Mouse (Mus musculus) yolk sac, embryonic 10.5 days (tissue): ENCODE measurements around the gene Samd13.
A peak's percentile ranks its signal among the peaks of the same experiment; 100 is the strongest.

Source experiments
- DNase-seq: peaks from one replicate; pipeline ENCODE4 v3.0.0-alpha.2; 2017; ENCODE audit warnings: low spot score

Gene Samd13

DNA sequence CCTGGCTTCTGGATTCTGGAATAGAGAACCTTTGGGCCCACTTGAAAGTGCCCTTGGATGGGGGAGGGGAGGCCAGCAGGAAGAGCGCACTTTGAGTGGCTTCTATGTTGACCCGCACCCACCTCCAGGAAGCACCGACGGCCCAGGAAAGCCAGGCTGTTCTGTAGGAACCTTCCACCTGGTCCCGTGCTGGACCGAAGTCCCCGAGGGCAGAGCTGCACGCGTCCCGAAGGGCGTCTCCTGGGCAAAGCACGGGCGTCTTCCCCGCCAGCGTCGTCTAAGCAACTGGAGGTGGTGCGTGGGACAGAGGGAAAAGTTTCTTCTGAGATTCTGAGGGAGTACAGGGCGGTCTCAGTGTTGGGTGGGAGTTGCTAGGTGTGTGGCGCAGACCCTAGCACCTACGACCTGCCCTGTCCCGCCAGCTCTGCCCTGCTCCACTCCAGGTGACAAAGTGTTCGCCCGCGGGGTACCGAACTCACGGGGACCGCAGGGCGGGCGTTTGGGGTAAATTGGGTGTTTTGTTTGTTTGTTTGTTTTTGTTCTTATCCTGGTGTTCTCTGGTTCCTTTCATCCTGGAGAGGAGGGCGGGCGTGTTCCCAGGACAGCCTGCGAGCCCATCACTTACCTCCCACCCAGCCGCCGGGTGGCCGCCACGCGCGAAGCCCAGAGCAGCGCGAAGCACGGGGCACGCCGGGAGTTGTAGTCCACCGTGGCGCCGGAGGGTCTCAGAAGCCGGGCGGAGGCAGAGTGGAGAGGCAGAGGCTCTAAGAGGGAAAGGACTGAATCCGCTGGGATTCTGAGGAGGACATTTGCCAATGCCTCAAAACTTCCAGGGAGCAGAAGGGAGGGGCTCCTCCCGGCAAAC lies at the start of gene Samd13:
Gene Samd13 (minus strand): TSS at position 782 of the 865 bp plus-strand sequence.
- peak; percentile 35 for DNase-seq

DNA sequence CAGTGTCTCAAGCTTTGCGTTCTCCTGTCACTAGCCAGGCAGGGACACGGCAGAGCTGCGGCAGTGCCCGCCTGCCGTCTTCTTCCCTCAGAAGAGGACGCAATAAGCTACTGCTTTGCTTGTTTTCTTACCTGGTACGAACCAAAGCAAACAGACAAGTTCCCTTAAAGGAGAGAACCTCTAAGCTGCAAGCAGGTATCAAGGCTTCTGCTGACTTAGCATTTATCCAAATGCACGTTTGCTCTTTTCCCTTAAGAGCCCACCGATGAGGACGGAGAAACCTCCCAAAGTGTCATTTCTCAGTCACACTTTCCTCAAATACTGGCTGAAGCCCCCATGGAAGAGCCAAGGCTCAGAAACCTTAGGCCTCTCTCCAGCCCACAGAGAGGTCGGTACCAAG lies 46.1 kb upstream of the Samd13 start:
- no peak for DNase-seq

DNA sequence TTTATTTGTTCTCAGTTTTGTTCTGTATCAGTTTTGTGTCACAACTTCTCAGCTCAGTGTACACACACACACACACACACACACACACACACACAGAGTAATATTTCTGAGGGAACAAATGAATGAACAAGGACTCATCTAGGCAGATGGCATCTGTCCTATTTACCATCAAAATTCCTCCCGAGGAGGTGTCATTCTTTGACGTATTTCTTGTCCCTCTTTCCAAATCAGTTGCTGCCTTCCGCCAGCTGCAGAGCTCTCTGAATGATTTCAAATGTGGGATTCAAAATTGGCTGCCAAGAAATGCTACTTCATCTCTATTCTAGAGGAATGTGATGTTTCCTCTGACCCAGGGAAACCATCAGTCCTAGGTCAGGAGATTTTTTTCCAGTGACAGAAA lies 37.6 kb upstream of the Samd13 start:
- no peak for DNase-seq

DNA sequence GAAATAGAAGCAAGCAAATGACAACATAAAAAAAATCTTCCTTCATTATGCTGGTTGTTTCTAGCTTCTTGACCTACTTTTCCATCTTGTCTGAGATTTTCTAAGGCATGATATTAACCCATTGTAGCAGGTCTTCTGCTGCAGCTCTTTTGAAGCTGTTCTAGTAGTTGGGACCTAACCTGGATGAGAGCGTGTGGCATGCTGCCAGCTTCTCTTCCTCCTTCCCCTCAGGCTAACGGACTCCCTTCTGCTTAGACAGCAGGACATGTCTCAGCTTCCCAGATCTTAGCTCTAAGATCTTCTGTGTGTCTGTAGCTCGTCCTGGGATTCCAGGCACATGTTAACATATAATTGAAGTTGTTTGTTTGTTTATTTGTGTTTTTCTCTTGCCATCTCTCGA lies 34.3 kb upstream of the Samd13 start:
- DNase-seq = no peak

DNA sequence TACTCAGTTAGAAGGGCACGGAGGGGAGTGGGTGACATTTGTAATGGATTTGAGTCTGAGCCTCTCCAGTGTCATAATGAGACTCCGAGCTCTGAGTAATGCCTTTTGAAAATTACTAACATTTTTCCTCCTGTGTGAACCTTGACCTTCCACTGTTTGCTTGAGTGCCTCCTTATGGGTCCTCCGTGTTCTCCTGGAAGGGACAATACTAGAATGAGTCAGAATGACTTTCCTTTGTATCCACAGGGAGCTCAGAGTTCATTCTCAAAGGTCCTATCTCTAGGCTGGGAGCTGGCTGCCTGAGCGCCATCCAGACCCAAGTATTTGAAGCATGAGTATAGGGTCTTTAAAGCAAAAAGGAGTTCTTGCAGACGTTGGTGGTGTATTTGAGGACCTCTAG lies 32.9 kb upstream of the Samd13 start:
- DNase-seq = no peak

DNA sequence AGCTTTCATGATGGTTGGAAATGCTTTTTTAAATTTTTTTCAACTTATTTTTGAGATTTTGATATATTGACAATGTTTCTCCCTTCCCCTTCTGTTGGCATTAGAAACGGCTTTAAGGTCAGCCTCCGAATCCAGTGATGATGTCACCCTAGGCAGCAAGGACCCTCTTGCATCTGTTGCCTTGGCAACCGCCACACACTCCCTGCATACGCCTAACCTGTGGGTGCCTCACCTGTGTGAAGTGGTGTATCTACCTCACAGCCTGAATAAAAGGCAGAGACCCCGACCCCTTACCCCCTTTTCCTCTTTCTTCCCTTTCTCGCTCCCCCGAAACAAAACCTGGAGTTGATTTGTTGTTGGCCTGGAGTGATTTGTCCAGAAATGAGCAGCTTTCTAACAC lies 26.9 kb upstream of the Samd13 start:
- DNase-seq = no peak

DNA sequence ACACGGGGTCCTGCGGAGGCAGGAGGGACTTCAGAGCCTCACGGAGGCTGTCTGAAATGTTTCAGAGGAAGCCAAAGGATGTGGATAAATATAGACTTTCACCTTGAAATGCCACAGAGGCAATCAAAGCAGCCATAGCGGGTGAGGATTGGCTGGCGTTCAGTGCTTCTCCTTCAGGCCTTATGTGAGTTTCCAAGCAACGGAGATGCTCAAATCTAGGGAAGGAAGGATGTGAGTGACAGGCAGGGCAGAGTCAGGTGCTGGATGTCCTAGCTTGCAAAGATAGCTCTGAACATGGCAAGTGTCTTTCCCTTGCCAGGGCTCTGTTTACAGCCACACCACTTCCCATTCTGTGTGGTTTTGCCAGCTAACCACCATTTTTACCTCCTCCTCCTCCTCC lies 26.2 kb upstream of the Samd13 start:
- DNase-seq = no peak

DNA sequence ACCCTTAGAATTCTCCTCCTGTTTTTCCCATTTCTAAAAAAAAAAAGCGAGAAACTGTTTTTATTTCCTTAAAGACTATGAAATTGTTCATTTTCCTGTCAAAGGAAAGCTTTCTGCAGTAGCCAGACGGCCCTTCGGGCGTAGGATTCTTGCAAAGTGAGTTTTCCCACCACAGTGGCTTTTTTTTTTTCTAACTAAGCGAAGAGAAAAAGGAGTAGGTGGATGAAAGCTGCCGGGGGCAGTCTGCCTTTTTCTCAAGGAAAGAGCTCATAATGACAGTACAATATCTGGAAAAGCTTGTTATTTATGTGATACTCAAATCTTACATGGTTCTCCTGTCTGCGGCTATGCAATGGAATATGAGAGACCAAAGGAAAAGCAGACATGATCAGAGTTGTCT lies 25.7 kb upstream of the Samd13 start:
- no peak for DNase-seq

DNA sequence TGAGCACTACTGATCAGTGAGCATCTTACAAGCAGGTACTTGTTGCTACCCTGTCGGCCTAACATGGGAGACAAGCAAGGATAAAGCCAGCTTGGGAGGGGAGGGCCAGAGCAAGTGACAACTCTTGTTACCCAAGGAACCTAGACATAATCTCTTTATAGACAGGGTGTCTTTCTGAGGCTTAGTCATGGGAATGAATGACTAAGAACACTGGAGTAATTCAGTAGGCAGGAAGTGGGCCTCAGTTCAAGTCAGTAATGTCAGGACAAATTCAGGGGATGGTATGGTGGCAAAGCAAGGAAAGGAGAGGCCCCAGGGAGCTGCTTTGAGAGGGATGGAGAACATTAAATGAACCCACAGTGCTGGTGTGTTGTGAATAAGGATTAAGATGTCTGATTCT lies 23.7 kb upstream of the Samd13 start:
- DNase-seq = no peak

DNA sequence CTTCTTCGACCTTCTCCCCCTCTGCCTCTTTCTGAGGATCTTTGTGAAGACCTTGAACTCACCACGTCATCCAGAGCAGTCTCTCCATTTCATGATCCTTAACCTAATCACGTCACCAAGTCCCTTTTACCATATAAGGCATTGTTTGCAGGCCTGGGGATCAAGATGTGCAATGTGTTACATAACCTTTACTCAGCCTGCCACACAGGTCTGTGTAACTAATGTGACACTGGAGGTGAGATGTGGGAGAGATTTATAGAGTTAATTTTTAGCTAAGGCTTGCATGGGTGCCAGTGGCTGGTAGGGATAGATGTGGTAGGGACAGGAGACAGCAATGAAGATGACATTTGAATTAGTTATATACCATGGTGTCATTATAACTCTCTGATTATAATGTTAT lies 23.0 kb upstream of the Samd13 start:
- DNase-seq = peak; percentile 24

DNA sequence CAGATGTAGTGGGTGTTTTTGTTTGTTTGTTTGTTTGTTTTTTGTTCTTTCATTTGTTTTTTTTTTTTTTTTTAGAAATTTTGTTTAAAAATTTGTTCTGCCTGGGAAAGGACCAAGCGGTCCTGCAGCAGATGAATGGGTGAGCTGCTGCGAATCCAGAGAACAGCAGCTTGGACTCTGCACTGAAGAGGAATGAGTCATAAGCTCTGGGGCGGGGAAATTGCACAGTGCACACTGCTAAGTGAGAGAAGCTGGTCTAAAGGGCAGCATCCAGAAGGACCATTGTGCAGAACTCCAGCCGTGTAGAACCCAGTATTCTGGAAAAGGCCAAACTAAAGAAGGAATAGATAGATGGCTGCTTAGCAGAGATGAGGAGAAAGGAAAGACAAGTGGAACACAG lies 18.7 kb upstream of the Samd13 start:
- no peak for DNase-seq

DNA sequence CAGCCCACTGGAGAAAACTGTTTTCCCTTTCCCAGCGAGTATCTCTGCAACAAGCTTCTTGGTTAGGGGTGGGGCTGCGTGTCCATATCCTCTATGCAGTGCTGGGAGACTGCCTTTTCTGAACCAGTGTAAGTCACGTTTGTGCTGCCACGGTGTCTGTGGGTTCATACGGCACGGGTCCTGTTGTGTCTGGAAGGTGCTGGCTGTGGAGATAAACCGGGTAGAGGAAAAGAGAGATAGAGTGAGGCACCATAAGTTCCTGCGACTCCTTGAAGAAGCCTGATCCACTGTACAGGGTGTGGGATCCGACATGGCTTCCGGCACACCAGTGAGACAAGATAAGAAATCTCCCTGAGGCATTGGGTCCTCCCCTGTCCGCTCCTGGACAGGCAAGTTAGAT lies 14.7 kb upstream of the Samd13 start:
- no peak for DNase-seq

DNA sequence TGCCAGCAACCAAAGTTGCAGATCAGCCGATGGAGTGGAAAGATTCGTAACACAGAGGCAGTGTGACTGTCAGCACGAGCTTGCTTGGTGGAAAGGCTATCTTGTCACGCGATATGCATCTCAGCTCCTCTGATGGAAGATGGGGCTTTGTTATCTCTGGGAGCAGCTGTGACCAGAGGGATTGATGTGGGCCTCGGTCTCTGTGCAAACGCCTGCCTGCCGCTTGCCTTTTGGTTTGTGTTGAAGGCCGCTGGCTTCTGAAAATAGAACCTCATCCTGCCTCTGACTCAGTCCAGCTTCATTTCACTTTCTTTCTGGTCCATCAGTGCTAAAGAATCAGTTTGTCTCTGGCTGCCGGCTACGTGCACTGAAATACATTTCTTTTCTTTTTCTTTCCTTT lies 13.6 kb upstream of the Samd13 start:
- DNase-seq = no peak

DNA sequence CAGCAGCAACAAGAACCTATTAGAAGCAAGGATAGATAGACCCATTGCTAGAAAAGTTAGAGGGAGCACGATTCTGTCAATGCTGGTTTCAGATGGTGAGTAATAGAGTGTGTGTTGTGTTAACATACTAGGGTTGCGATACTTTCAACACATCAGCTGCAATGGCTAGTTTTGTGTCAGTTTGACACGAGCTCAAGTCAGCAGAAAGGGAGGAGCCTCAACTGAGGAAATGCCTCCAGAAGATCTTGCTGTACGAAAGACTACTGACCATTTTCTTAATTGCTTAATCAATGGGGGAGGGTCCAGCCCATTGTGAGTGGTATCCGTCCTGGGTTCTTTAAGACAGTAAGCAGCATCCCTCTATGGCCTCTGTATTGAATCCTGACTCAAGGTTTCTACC lies 7.2 kb upstream of the Samd13 start:
- DNase-seq = no peak

DNA sequence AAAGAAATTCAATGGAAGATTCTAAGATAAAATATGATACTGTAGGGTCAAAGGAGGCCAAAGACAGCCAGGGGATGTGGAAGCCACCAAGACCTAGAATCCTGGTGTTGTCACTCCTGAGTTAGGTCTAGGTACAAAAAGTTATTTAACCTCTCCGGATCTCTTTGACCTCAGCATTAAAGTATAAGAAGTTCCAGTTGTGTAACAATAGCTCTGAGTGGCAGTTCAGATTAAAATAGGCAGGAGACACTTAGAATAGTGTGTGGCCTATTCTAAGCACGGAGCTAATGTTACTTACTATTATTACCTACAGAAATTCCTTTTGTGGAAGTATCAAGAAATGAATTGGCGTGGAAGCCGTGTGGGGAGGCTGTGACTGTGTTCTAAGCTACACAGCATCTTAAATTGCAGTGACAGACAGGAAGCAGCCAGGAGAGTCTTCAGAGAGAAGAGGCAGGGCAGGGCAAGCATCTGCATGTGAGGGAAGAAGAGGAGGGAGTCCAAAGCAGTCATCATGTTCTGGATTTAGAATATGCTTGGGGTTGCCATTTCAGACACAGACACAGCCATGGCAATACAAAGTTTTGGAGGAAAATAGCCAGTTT lies 1.8 kb upstream of the Samd13 start:
- no peak for DNase-seq

DNA sequence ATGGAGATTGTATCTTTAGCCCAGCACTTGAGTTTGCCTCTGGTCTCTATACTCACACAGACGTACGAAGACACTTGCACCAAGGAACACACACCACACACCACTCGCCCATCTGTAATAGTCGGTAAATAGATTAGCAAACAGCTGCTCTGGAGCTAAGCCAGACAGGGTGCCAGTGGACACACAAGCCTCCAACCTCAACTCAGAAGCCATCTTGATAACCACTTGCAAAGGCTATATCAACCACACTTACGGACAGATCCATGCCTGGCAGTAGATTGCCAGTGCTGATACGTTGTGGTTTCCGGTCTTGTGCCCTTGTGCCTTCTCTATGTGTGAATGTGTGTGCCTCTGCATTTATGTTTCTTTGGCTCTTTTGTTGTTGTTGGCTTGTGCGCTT lies 1.0 kb upstream of the Samd13 start:
- no peak for DNase-seq

DNA sequence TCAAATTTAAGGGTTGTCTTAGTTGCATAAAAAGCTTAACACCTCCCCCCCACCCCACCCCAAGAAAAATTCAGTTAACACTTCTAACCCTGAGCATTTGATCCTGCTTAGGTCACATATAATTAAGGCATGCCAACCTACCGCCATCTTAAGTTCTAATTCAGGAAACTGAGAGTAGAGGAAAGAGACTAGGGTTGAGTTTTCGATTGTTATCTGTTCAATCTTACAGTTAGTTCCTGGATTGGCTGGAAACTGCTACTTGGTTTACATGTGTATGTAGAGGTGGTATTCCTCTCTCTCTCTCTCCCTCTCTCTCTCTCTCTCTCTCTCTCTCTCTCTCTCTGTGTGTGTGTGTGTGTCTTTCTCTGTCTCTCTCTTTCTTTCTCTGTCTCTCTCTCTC lies 2.3 kb downstream of the Samd13 start:
- DNase-seq = no peak

DNA sequence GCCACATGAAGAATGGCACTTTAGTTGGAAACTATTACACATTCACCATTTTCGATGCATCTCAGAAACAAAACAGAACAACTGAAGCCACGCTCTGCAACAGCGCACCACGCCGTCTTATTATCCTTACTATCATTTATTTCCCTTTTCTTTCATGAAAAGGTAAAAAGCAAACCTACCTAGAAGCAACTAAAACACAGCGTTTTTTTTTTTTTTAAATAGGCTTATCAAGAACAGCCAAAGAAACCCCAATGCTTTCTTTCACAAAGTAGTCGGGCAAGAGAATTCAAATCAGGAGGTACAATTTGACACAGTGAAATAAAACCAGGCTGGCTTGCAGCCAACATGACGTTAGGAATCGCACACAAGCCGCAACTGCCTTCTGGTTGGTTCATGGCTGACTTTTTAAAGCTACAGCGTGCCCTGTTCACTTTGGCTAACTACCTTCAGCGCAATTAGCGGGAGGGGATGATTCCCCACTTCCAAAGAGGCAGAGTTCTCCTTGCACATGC lies 3.2 kb downstream of the Samd13 start:
- DNase-seq = no peak

DNA sequence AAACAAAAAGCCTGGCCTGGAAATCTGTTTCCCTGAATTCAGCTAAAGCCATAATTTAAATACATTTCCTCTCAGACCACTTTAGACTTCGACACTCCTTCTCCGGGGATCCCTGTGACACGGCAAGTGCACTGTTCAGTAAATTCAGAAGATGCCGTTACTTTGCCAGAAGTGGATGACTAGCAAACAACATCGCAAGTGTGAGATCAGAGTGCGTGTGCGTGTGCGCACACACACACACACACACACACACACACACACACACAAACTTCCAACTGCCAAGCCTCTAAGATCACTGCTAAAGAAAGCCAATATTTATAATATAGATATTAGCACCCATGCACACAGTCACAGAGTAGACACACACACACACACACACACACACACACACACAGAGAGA lies 3.7 kb downstream of the Samd13 start:
- no peak for DNase-seq

DNA sequence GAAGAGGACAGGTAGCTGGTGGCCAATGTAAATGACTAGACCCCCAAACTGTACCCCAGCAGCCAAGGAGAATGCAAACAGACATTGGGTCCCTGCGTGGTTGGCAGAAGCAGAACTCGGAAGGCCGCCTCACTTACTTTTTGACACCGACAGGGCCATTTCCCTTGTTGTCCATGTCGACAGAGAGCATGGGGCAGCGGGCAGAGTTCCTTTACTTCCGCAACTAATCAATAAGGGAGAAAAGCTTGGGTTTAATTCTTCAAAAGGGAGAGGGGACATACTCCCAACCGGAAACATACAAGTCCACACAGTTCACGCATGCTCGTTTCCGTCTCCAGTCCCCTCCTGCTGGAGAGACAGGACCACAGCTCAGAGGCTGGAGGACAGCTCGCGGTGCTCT lies 4.8 kb downstream of the Samd13 start:
- no peak for DNase-seq

DNA sequence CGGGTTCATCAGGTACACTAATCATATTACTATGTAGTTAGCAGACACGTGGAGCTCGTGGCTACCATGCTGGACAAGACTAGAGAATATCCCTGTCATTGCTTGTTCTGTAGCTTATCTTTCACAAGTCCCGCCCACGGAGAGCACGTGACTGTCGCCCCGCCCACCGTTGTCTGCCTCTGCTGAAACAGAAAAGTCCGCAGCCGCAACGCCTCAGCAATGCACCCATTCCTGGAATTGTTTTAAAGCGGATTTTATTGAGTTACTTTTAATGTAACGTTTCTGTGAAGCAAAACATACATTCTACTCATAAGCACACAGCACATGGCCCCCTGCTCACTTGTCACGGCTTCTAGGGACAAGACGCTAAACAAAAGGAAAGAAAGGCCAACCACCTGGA lies 5.7 kb downstream of the Samd13 start:
- DNase-seq = no peak

DNA sequence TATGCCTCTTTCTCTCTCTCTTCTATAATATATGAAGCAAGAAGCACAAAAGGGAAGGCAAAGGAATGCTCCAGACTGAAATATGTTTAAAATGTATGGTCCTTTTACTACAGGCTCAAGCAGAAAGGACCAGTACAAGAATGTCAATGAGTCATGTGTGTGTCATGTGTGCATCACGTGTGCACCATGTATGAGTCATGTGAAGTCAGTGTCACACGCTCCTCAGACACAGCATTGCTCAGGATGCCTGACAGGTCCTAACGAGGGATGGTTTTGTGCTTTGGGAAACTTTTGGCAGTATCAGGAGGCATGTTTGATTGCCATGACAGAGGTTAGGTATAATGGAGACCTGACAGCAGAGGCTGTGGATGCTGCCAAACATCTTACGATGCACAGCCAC lies 9.2 kb downstream of the Samd13 start:
- no peak for DNase-seq

DNA sequence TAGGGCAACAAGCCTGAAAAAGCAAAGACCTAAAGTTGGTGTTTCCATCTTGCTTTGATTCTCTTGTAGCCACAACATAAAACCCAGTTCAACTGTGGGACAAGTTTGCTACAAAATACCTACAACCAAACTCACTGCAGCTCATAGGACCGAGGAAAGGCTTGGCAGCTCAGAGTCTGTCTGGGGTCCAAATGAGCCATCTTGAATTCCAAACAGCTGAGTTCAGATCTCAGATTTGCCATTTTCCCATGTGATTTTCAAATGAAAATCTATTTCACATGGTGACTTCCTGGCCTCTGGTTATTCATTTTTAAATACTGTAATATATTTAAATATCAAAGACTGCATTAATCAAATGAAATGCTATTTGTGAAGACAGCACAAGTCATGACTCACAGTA lies 10.3 kb downstream of the Samd13 start:
- no peak for DNase-seq

DNA sequence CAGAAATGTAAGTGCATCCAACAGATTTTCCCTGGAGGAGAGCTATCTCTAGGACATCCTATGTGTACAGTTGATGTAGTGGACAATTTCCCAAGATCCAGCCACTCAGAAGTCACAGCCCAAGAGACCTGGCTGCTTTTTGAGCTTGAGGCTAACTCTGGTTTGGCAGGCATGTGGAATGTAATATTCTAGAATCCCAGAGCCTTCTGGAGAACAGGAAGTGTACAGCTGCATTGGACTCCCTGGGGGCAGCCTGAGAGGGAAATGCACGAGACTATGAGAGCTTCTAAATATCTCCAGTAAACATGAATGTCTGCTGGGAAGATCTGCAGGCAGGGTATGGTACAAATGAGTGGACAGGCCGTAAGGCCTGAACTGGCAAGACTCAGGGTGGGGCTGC lies 14.3 kb downstream of the Samd13 start:
- DNase-seq = no peak
